Mouse (Mus musculus): ENCODE measurements around the gene Ankfy1.

DNA sequence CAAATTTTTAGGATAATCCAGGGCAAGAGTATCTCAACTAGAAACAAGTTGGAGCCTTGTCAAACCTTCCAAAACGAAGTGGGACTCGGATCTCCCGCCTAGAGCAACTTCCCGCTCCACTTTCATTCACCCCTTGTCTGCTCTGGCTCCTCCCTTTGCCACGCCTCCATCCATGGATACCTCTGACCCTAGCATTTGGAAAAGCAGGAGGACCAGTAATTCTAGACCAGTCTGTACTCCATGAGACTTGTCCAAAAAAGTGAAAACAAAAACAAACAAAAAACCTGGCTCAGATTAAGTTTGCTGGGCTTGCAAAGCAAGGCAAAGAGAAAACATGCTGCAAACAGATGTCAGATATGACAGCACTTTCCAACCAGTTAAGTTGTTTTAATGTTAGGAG lies 1.6 kb upstream of the Ankfy1 start:
- TF ChIP-seq POLR2A (IDR thresholded peaks at IDR 0.05; ENCODE audit: insufficient read depth, low read depth, low read length) (no peak), CTCF (IDR thresholded peaks at IDR 0.05; ENCODE audit: insufficient read depth, low read depth, low read length) (no peak)

Data from olfactory bulb, adult 2 months (tissue).